Mouse (Mus musculus) heart, postnatal 25 days (tissue): ENCODE measurements around the gene Tex2. TPM values are rescaled to one million over a fixed set of nuclear protein-coding genes. Genes with fewer than 3 reads are reported as not detected.

Source experiments
- DNase-seq: peaks from one replicate; pipeline ENCODE4 v3.0.0; 2022; ENCODE audit warnings: low spot score
- intact Hi-C: fragments of 180-260 bp; cut with DNase I; formaldehyde crosslinking; loops from one replicate; pipeline ENCODE4 v1.15.1; 2025
- total RNA-seq, 2 experiments: library from RNA; stranded (reverse); gene quantifications; 2 replicates each; pipeline ENCODE4 v1.2.3; 2021

The Tex2 gene
- total RNA-seq, 2 experiments from 2014 or later, result 45.5 to 46.7 TPM

- DNase-seq, result no peak
- intact Hi-C loops, result no loop called here
Observed at GRCm38 (mm10) chr11:106471629-106472028, 141.6 kb downstream of the Tex2 start.

GRCm38 (mm10) chr11:106468509-106468908, 144.7 kb downstream of the Tex2 start:
- intact Hi-C loops, result no loop called here
- DNase-seq, result no peak

- intact Hi-C loops, result no loop called here
- DNase-seq, result no peak
Observed at GRCm38 (mm10) chr11:106465932-106466331, 147.3 kb downstream of the Tex2 start.

GRCm38 (mm10) chr11:106465545-106465903, 147.7 kb downstream of the Tex2 start:
- intact Hi-C loops, result no loop called here
- DNase-seq, result no peak

- DNase-seq, result no peak
- intact Hi-C loops, result no loop called here
Observed at GRCm38 (mm10) chr11:106464681-106465544, 148.3 kb downstream of the Tex2 start.

GRCm38 (mm10) chr11:106463845-106464244, 149.4 kb downstream of the Tex2 start:
- DNase-seq, result no peak
- intact Hi-C loops, result no loop called here

GRCm38 (mm10) chr11:106462309-106462708, 150.9 kb downstream of the Tex2 start:
- DNase-seq, result no peak
- intact Hi-C loops, result no loop called here

GRCm38 (mm10) chr11:106461145-106461932, 151.9 kb downstream of the Tex2 start:
- no peak for DNase-seq
- intact Hi-C loops, result no loop called here

GRCm38 (mm10) chr11:106460671-106461070, 152.6 kb downstream of the Tex2 start:
- intact Hi-C loops, result no loop called here
- no peak for DNase-seq

- intact Hi-C loops, result no loop called here
- DNase-seq, result no peak
Observed at GRCm38 (mm10) chr11:106458540-106458939, 154.7 kb downstream of the Tex2 start.

Other genes with a start within 250 kb of the Tex2 start
- under 1 TPM; 0.73 to 0.95 TPM for gene Prr29, start 248.0 kb downstream of the Tex2 start, total RNA-seq
- gene Icam2, start 225.3 kb downstream of the Tex2 start, total RNA-seq, result 10 to 100 TPM; 26.1 to 32.0 TPM
- gene Ern1, start 125.6 kb downstream of the Tex2 start, total RNA-seq, result 10 to 100 TPM; 10.0 to 10.2 TPM
- 100 to 1,000 TPM; 127 to 139 TPM for gene Pecam1, start 137.2 kb upstream of the Tex2 start, total RNA-seq
- gene Milr1, start 137.8 kb upstream of the Tex2 start, total RNA-seq, result 1 to 10 TPM; 1.1 to 1.6 TPM
- 1 to 10 TPM; 4.2 to 4.9 TPM for gene Polg2, start 166.1 kb upstream of the Tex2 start, total RNA-seq
- 100 to 1,000 TPM; 310 to 351 TPM for gene Ddx5, start 175.8 kb upstream of the Tex2 start, total RNA-seq
- gene Cep95, start 175.8 kb upstream of the Tex2 start, total RNA-seq, result 1 to 10 TPM; 5.9 to 7.3 TPM